Mouse (Mus musculus): ENCODE data around the gene Ush2a. TPM values are rescaled to one million over a fixed set of nuclear protein-coding genes. Genes with fewer than 3 reads are reported as not detected.

Ush2a gene
- total RNA-seq, 4 experiments from 2014 or later: 0.11 to 0.39 (median 0.23) TPM

- DNase-seq (ENCODE audit: low spot score in 2 of 2): no peak
Measured at GRCm38 (mm10) chr1:188760515-188760914, 498.7 kb downstream of the Ush2a start.

GRCm38 (mm10) chr1:188762463-188762862 lies 500.6 kb downstream of the Ush2a start:
- DNase-seq (ENCODE audit: low spot score in 2 of 2): no peak

DNA sequence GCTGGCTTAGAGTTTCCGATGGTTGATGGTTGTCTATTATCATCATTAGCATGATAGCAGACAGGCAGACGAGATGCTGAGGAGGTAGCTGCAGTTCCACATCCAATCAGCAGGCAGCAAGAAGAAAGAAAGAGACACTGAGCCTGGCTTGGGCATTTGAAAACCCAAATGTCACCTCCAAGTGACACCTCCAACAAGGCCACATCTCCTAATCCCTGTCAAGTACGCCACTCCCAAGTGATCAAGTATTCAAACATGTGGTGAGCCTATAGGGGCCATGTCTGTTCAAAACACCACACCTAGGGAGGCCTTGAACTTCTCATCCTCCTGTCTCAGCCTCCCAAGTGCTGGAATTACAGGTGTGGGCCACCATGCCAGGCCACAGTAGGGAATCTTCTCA lies 501.9 kb downstream of the Ush2a start:
- no peak for DNase-seq (ENCODE audit: low spot score in 2 of 2)

GRCm38 (mm10) chr1:188770828-188771227 lies 509.0 kb downstream of the Ush2a start:
- no peak for DNase-seq (ENCODE audit: low spot score in 2 of 2)

DNA sequence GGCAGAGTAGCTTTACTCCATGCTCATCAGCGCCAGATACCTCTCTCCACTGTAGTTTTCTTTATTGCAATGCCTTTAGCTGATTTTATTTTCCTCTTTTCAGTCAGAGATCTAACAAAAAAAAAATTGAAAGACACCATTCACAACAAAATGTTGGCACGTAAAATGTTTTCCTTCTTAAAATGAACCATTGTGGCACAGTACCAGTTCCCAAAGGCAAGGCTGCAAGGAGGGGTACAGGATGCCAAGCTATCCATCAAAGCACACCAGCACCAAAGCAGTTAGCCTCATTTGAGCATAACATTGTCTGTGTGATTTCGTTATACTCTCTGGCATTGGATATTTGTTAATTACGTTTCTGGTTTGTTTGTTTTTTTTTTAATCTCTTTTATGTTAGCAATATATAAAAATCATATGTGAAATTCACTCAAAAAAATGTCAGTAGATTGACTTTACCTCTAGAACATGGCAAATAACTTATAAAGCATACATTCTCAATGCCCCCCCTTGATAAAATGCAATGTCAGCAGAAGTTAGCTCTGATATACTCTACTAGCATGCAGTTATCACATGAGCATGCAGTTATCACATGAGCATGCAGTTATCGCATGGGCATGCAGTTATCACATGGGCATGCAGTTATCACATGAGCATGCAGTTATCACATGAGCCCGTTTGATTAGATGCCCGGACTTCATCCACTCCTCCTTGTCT lies 510.9 kb downstream of the Ush2a start:
- DNase-seq (ENCODE audit: low spot score in 2 of 2): no peak

DNA sequence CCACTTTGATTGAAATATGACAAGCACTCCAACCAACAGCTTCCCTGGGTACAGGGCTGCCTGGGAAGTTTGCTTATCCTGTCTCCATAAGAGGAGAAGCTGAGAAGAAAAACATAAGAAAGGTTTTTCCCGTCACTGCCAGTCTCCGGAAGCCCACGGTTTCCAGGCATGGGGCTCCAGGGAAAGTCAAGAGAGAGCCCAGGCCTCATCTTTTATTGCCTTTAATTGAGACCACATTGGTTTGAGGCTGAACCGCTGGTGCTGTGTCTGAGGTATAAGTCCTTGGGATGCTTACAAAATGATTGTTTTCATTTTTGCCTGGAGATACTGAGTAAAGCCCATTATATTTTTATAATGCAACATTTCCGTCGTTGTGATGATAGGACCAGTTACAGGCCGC lies 511.8 kb downstream of the Ush2a start:
- DNase-seq (ENCODE audit: low spot score in 2 of 2): no peak

GRCm38 (mm10) chr1:188777556-188778161 lies 515.8 kb downstream of the Ush2a start:
- DNase-seq (ENCODE audit: low spot score in 2 of 2): no peak

DNA sequence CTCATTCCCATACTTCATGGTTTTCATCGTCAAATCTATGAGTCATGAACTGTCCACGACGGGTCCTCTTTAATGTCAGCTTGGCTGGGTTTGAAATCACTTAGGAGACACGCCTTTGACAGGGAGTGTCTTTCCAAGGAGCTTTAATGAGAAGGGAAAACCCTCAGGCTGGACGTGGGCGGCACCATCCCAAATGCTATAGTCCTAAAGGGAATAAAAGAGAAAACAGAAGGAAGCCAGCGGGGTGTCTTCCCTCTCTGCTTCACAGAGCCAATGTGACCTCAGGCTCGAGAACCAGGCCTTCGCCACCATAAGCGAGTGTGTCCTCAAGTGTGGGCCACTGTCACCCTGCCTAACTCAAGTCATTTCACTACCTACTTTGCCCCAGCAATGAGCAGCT lies 523.2 kb downstream of the Ush2a start:
- no peak for DNase-seq (ENCODE audit: low spot score in 2 of 2)

GRCm38 (mm10) chr1:188805069-188805468 lies 543.2 kb downstream of the Ush2a start:
- DNase-seq (ENCODE audit: low spot score in 2 of 2): no peak

DNA sequence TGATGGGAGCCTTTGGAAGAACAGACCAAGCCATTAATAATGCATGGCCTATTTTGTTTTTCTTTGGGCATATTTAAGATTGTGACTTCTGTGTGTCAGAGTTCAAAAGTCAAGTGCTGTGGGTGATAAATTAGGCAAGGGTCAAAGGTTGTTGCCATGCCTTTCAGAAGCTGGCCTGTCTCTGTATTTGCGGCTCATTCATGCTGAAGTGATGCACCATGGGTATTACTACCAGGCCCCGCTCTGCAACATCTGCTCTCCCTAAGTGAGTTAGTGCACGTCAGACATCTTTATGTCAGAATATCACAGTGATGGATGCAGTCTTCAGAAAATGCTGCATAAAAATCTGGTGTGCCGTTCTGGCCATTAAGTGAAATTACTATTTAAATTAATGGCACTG lies 544.0 kb downstream of the Ush2a start:
- no peak for DNase-seq (ENCODE audit: low spot score in 2 of 2)

DNA sequence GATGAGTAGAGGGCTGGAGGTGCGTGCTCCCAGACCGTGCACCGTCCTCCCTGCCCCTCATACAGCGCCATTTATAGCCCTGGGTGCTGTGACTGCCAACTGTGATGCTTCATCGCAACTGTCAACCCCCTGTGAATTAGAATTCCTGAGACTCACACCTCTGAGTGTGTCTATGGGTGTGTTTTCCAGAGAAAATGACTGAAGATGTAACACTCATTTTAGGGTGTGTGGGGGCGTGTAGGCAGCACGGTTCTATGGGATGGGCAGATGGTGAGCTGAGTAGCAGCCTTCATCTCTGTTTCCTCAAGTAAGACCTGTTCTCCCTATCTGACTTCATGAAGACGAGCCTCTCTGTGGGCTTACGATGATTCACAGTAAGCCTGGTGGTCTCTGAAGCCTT lies 548.8 kb downstream of the Ush2a start:
- no peak for DNase-seq (ENCODE audit: low spot score in 2 of 2)

DNA sequence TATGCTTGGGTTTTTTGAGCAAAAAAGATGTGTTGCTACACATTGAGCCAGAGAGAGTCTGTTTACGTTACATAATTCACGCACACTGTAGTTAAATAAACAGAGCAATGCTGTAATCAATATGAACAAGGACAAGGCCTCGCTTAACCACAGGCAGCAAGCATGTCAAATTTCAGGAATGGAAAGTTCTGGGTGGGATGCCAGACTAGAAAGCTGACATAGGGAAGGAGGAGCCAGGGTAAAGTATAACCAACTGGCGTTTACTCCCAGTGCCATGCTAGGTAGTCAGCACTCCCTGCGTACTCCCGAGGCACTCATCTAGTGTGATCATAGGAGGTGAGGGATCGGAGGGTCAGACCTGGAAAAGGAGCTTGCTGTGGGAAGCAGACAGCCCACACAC lies 553.2 kb downstream of the Ush2a start:
- DNase-seq (ENCODE audit: low spot score in 2 of 2): no peak

- DNase-seq (ENCODE audit: low spot score in 2 of 2): no peak
Measured at GRCm38 (mm10) chr1:188824195-188824594, 562.4 kb downstream of the Ush2a start.

DNA sequence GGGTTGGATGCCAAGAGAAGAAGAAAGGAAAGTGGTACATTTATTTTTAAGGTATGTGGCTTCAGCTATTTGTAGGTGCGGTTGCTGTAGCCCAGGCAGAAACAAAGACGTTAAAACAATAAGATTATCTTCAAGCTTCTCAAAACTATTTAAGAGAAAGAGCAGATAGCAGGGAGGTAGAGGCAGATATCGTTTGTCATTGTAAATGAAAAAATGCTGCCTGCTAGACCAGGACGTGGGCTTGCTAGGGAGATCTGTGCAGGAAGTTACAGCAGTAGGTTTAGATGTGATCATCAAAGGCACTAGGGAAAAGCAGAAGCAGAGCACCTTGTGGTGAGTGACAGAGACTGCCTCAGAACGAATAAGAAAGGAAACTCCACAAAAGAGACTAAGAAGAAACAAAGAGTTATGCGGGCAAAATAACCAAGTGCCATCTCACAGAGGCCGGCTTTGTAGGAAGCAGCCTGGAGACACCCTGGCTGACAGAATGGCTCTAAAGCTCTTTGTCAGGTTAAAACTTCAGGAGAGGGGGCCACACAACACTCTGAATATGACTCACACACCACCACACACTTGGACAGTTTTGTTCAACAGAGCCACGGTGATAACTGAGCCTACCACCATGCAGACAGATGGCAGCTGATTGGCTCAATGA lies 563.2 kb downstream of the Ush2a start:
- DNase-seq (ENCODE audit: low spot score in 2 of 2): no peak

- no peak for DNase-seq (ENCODE audit: low spot score in 2 of 2)
Measured at GRCm38 (mm10) chr1:188830527-188831407, 568.9 kb downstream of the Ush2a start.

DNA sequence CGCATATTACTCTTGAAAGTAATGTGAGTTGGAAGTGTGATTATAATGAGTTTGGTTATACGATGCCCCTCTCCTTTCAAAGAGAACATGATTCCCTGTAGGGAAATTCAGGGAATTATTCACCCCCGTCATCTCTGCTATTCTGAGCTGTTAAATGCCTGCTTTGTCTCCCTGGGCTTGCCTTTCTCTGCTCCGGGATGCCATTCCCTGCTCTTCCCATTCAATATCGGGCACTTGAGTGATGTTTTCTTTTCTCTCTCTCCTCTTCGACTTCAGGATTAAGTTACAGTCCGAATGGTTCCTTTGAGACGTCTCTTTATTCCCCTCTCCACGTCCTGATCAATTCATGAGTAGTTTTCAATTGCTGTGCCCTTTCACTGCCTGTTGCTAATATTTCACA lies 572.1 kb downstream of the Ush2a start:
- DNase-seq (ENCODE audit: low spot score in 2 of 2): no peak

DNA sequence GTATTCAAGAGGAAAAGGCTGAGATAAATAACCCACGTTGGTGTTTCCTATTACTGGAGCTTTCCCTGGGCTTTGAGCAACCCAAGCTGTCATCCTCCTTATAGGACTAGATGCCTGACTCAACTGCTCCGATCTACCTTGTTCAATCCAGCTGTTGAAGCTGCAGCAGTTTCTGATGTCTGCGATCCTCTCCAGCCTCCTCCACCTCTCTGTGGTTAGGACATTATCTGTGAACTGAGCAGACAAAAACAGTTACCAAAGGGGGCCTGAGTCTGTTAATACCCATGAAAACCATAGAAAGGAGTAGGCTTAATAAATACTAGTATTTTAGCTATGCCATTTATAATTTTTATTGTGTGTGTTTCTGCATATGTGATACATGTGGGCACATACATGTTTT lies 572.9 kb downstream of the Ush2a start:
- DNase-seq (ENCODE audit: low spot score in 2 of 2): no peak

- no peak for DNase-seq (ENCODE audit: low spot score in 2 of 2)
Measured at GRCm38 (mm10) chr1:188837613-188838295, 575.9 kb downstream of the Ush2a start.

- no peak for DNase-seq (ENCODE audit: low spot score in 2 of 2)
Measured at GRCm38 (mm10) chr1:188847242-188847641, 585.4 kb downstream of the Ush2a start.

DNA sequence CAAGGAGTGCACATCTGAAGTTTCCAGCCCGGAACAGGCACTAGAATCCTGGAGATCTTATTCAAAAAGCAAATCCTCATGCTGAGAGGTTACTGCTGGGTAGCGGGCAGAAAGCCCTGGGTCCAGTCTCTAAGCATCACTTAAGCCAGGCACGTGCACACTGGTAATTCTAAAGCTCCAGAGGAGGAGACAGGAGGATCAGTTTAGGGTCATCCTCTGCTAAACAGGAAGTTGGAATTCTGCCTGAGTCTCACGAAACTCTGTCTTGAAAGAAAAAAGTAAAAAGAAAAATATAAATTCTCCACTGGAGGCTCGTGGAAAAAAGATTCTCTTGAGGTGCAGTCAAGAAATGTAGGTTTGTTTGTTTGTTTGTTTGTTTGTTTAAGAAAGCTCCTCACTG lies 591.0 kb downstream of the Ush2a start:
- DNase-seq (ENCODE audit: low spot score in 2 of 2): no peak

DNA sequence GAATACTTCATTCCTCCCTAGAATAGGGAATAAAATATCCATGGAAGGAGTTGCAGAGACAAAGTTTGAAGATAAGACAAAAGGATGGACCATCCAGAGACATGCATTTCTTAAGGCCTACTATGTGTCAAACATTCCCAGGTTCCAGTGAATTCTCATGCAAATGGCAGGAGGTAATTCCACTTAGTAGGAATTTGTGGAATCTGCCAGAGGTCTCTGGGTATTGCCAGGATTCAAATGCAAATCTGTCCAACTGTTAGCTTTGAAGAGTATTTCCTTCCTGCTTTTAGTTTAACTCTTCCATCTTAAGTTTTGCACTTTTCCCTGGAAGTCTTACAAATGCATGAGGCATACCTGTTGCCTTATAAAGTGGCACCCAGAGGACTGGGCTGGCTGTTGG lies 592.4 kb downstream of the Ush2a start:
- DNase-seq (ENCODE audit: low spot score in 2 of 2): no peak
